Mouse (Mus musculus) layer of hippocampus, adult 9-11 months (tissue): ENCODE data around the gene Gm9780.
"Not testable (repeated sequence)": the region's sequence is repeated elsewhere in the genome, so short reads cannot be mapped to it uniquely, and the experiment has no call there.

Experiments
- DNase-seq: peaks from one replicate; pipeline ENCODE4 v3.0.0; 2022

Gm9780 gene

DNA sequence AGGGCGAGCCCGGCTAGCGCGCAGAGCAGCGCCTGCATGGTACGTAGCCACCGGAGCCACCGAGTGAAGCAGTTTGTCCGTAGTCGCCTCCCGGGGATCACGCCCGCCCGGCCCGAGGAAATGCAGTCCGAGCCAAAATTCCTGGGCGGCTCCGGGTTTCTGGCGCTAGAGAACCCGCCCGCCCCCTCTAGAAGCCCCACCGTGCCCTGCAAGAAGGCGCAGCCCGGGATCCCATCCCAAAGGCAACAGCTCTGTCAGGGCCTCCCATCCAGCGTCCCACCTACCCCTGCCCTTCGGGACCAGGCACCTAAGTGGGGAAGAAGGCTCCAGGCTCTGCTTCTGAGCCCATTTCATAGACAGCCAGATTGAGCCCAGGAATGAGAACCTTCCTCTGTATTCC is at the start of gene Gm9780:
TSS of gene Gm9780 (minus strand) at position 101 of the 400 bp plus-strand sequence.
- DNase-seq: not testable (repeated sequence)

- not testable (repeated sequence) for DNase-seq
Measured at GRCm38 (mm10) chr14:26081997-26082396, 39.5 kb upstream of the Gm9780 start, which contains the start of gene Cphx3. Gene Cphx3 (plus strand): TSS chr14:26082297.

DNA sequence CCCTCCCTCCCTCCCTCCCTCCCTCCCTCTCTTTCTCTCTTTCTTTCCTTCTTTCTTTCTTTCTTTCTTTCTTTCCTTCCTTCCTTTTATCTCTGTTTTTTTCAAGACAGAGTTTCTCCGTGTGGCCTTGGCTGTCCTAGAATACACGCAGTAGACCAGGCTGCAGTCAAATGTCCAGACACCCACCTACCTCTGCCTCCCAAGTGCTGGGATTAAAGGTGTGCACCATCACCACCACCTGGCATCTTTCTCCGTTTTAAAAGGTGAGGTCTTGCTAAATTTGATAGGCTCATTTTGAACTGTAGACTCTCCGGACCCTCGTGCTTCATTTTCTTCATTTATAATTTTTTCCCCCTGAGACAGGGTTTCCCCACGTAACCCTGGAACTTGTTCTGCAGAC is 38.7 kb upstream of the Gm9780 start, which contains the start of gene Cphx2:
TSS of gene Cphx2 (plus strand) at position 301 of the 400 bp plus-strand sequence.
- DNase-seq: not testable (repeated sequence)

DNA sequence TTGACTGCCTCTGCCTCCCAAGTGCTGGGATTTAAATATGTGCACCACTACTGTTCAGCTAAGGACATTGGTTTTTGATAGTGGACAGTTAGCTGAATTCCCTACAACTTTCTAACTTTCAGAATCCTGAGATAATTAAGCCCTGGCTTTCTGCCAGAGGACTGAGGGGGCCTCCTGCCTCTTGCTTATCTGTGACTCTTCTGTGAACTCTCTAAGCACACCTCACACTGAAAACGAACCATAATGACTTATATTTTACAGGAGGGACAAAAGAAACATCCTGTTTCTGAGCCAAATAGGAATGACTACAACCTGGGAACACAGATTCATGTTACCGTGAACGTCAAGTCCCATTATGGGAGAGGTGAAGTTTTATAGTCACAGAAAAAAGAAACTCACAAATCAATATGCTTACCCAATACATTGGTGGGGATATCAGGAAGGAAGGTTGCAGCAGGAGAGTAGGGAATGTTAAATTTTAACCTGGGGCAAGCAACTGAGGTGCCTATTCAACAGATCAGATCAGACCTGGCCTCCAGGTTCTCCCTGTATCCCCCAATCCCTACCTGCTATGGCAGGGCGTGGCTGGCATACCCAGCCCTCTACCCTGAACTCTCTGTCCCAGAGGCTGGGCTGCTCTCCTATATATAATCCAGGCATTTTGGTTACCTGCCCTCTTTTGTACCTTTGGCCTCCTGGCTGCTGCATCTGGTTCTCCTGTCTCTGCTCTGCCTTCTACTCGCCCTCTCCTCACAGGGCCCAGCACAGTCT is 34.3 kb upstream of the Gm9780 start:
- DNase-seq: not testable (repeated sequence)

DNA sequence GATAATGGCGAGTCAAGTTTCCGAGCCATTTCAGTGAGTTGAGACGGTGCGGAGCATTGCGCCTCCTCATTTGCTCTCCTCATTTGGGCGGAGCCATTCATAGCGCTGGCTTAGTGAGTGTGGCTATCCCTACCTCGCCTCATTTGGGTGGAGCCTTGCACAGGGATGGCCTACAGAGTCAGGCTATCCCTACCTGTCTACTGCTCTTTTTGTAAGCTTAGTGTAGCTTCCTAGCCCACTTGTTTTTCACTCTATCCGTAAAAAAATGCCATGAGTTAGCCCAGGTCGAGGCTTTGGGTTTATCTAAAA is 24.8 kb upstream of the Gm9780 start, which contains the start of gene Tmem254c:
TSS of gene Tmem254c (minus strand) at position 31 of the 309 bp plus-strand sequence.
- DNase-seq: not testable (repeated sequence)

DNA sequence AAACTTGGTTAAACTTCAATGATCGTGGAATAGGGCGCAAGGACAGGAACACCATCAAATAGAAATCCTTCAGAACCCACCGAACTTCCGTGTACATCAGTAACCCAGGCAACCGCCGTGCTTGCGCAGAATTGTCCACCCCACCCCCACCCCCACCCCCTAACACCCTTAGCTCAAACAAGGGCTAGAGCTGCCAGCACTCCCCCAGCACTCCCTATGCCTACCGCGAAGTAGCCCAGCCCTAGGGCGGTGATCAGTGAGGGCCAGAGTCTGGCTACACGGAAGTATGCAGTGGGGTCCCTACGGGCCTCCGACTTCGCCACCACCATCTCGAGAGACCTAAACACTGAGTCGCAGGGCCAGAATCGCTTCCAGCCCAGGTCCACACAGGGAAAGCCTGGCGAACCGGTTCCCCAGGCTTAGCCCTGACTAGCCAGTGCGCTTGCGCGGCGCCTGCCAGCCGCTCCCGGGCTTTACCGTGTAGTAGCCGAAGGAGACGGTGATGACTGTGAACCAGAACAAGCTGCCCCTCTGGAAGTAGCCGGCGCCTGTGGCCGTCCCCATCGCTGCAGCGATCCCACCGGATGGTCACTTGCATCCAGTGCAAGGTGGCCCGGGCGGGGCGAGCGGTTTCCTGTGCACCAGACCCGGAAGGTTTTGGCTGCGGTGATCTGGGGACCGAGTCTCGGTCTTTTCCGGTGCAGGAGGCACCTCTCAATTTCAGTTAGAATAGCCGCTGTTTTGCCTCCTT is 24.2 kb upstream of the Gm9780 start:
- DNase-seq: not testable (repeated sequence)

- not testable (repeated sequence) for DNase-seq
Measured at GRCm38 (mm10) chr14:26059362-26059761, 16.9 kb upstream of the Gm9780 start.

DNA sequence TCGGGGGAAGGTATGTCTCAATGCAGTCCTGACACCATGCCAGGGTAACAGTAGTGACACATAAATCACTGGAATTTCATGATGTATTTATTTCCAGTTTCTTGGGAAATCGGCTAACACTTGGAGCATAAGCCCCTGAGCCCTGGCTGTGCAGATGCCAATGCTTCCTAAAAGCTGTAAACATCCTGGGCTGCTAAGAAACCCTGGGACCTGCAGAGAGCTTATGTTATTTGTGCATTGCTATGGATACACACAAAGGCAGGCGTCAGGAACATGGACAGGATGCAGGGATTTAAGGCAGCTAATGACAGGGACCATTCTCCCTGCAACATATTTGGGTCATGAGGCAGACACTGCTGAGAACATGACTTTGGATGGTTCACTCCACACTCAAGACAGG is 15.7 kb upstream of the Gm9780 start:
- DNase-seq: not testable (repeated sequence)

DNA sequence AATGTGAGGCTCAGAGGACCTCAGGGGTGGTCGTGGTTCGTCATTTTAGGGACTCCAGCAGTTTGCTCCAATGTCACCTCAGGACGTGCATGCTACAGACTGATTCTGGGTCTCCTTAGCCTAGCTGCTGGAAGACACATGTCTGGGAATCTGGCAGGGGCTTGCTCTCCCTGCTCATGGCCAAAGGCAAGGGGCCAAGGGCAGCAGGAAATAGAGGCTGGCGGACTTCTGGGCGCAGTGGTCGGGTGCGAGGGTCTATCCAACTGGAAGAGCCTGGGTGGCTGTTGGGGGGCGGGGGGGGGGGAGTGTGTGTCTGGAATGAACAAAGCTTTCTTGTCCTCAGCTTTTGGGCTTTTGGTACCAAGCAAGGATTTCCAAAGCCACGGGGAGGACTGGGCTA is 6.3 kb upstream of the Gm9780 start:
- not testable (repeated sequence) for DNase-seq

DNA sequence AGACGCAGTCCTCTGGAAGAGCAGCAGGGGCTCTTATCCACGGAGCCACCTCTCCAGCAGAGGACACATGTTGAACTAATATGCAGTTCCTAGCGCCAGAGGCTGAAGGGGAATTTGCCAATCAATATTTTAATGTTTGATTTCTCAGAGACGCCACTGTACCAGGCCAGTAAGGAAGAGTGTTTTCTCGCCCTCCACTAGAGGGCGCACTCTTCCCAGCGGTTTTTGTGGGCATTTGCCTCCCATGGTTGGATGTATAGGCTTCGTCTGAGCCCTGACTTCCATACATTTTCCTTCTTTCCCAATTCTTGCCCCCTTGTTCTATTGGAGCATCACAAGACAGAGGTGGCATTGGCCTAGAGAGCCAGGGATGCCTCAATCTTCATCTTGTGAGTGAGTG is 4.5 kb upstream of the Gm9780 start:
- not testable (repeated sequence) for DNase-seq

DNA sequence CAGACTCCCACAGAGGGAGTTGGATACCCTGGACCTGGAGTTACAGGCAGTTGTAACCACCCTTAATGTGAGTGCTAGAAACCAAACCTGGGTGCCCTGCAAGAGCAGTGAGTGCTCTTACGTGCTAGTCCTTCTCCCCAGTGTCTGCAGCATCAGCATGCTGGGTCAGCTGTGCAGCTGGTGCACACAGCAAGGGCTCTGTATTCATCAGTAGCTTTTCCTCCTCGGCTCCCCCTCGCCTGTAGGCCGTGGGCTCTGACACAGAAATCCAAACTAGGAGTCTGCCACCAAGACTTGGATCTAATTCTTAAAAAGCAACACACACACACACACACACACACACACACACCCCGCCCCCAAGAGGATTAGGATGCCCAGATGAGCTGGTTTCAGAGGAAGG is 2.5 kb upstream of the Gm9780 start:
- DNase-seq: not testable (repeated sequence)

DNA sequence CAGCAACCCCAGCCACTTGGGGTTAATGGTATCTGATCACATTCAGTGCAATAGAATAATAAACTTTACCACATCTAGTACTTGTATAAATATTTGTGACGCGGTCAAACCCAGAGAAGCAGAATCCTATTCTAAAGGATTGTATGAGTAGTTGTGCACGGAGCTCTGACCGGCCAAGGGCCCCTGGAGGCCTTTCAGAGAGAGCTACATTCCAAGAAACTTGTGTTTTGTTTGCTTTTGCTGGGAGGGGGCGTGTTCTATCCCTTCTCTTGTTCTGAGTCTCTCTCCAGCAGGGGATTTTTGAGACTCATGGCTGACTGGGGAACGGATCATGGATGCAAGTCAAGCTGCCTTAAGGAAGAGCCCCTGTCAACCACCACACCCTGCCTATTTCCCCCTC is 7.1 kb downstream of the Gm9780 start:
- not testable (repeated sequence) for DNase-seq

DNA sequence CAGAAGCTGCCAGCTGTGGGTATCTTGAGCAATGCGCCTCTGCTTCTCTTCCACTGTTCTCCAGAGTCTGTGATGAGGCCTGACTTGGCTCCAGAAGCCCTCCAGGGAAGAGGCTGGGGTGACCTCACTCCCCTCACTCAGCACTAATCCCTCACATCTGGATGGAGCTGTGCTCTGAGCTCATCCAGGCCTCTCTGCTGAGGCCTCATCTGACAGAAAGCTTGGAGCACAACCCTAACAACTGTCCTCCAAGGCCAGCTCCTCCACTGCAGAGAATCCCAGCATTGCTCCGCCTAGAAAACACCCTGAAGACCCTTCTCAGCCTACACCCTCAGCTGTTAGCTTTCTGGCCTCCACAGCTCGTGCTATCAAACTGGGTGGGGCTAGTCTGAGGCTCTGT is 8.1 kb downstream of the Gm9780 start:
- not testable (repeated sequence) for DNase-seq

DNA sequence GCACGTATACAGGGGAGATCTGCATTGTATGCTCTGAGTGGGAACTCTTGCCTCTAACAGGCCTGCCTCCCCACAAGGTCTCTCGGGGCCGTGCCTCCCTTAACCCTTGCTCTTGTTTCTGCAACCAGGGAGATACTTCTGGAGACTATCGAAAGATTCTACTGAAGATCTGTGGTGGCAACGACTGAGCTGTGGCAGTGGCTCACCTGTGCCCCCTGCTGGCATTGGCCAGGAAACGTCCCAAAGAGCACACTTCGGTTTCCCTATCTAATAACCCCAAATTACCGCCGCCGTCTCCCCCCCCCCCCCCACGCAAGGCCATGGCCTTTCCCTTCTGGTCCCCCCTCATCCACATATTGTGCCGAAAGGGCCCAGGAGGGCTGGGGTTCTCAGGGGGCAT is 16.9 kb downstream of the Gm9780 start:
- not testable (repeated sequence) for DNase-seq

GRCm38 (mm10) chr14:26022831-26023230 is 19.7 kb downstream of the Gm9780 start:
- DNase-seq: not testable (repeated sequence)

GRCm38 (mm10) chr14:26021555-26021954 is 21.0 kb downstream of the Gm9780 start:
- not testable (repeated sequence) for DNase-seq

- DNase-seq: not testable (repeated sequence)
Measured at GRCm38 (mm10) chr14:26016414-26016813, 26.1 kb downstream of the Gm9780 start.

- DNase-seq: not testable (repeated sequence)
Measured at GRCm38 (mm10) chr14:26007462-26007861, 35.0 kb downstream of the Gm9780 start.

- not testable (repeated sequence) for DNase-seq
Measured at GRCm38 (mm10) chr14:25981880-25982279, 60.6 kb downstream of the Gm9780 start.

DNA sequence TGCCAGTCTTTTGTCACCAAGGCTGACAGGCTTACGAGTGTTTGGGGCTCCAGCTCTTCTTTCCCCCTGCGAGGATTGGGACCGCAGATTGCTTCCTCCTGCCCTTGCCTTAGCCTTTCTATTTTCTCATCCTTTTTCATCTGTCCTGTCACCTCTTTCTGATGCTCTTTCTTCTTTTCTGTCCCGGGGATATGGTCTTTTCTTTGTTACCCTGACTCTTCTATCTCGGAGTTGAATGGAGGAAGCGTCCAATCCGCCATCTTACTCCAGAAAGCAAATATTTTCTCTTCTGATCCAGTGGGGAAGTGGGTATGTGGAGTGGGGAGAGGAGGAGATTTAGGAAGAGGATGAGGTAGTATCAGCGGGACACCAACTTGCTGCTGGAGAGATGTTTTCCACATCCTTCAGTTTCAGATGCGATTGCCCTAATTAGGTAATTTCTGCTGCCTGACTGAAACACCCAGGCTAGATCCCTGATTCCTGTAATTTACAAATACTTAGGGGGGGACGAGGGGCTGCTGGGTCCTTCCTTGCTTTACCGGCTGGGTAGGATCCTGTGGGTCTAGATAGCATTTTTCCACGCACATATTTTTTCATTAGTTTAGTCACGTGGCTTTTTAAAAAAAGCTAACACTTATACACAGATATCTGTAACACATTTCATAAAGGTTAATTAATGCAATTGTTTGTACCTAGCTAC is 63.1 kb downstream of the Gm9780 start:
- not testable (repeated sequence) for DNase-seq

DNA sequence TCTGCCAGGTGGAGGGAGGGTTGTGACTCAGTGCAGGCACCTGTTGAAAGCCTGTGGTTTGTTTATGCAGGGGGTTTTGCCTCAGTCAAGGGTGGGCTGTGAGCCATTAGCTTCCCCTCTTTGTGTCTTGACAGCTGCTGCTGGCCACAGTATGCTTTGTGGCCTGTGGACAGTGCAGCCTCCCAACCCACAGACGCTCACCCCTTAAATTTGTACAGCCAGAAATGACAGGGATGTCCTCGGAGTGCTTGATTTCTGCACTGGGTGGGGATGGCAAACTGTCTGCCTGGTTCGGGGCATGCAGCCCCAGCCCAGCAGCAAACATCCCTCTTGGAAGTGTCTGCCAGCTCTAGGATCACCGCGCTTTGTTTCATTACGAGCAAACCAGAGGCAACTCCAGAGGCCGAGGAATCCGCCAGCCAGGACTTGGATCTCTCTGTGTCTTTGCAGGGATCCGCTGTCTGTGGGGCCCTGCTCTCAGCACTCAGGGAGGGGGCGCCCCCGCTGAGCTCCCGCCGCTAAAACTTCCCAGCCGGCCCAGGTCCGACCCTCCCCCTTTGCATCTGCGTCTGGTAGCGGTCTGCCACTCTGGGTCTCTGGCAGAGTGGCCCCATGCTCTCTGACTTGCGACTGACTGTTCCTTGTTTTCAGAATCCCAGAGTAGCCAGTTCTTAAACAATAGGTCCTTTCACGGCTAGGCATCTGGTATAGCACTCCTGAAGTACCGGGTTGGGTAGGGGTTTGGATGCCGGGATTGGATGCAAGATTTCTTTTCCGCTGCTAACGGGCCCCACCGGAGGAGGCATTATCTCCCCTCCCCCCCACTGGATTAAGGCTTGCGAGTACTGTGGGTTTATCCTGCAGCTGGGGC is 63.9 kb downstream of the Gm9780 start, which contains the start of gene Duxbl1:
TSS of gene Duxbl1 (plus strand) at position 207 of the 871 bp plus-strand sequence.
- DNase-seq: not testable (repeated sequence)
